Mouse (Mus musculus): Measurements from ENCODE around the gene Fam129c.

The Fam129c gene

DNA sequence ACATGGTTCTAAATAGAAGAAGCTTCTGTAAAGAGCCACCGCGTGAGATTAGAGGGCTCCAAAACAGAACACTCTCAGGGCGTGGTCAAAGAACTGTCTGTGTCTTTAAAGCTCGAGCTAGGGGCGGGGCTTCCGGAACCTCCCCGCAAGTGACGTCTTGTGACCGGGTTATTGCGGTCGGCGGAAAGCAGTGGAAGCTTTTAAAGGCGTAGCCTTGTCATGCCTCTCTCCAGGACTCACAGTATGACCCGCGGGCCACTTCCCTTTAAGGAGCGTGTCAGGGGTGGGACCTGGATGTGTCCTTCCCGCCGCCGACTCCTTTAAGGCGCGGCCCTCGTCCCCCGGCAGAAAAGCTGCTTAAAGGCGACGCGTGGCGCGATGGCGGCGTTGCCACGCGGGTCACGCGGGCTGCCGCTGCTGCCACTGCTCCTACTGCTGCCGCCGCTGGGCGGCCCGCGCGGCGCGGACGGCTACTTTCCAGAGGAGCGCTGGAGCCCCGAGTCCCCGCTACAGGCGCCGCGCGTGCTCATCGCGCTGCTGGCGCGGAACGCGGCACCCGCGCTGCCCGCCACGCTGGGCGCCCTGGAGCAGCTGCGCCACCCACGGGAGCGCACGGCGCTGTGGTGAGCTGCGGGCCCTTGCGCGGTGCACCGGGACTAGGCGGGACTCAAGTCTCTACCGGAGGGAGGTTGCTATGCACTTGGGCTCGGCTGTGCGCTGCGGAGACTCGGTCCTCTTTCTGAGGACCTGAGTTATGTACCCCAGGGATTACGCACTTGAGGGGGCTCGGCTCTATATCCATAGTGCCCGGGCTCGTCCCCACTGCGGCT, 13.6 kb downstream of the Fam129c start, which contains the start of gene Colgalt1:
Gene Colgalt1 (plus strand): TSS at position 177 of the 830 bp plus-strand sequence.
- peak; percentile 97 to 98 for DNase-seq (ENCODE audit: low spot score in 2 of 2)

DNA sequence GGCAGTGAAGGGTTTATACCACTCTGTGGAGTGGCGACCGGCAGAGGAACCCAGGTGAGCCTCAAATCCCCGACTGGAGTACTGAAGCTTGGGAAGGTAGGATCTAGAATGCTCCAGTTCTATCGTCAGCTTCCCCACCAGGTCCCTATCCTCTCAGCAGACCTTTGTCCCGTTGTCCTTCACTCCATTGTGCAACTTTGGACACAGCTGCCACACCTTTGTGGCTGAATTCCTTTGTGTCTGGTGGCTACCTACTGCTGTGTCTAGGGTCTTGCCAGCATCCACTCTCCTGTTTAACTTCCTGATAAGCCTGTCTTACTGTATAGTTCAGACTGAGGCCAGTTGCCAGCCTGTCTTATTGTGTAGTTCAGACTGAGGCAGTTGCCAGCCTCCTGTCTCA, 14.7 kb downstream of the Fam129c start:
- DNase-seq (ENCODE audit: low spot score in 2 of 2), result no peak

DNA sequence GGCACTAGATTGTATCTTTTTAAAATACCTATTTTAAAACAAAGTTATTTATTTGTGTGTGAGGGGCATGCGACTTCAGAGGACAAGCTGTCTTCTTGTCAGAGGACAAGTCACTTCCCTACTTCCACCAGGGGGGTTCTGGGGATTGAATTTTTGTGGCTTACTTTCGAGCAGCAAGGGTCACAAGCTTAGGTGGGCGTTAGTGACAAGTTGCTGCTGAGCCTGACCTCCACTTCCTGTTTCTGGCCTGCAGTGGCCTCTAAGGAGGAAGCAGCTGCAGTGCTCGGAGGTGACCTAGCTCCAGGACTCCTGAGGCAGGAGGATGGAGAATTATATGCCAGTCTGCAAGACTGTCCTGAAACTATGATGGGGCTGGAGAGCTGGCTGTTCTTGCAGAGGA, 16.0 kb downstream of the Fam129c start:
- DNase-seq (ENCODE audit: low spot score in 2 of 2), result no peak

DNA sequence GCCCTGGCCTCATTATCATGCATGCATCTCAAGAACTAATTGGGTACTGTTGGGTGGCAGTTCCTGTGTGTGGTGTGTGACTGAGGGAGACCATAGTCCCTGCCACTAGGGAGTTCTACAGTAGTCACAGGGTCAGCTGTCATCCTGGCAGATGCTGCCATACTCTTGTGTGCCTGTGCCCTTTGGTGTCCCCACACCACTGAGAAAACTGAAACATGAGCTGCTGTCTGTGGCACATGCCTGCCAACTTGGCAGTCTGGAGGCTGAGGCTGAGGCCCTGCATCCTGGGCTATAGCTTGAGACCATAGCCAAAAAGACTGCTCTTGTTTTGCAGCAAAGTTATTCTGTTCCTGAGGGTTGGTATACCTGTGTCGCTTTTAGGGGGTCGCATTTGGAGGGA, 22.3 kb downstream of the Fam129c start:
- DNase-seq (ENCODE audit: low spot score in 2 of 2), result no peak

DNA sequence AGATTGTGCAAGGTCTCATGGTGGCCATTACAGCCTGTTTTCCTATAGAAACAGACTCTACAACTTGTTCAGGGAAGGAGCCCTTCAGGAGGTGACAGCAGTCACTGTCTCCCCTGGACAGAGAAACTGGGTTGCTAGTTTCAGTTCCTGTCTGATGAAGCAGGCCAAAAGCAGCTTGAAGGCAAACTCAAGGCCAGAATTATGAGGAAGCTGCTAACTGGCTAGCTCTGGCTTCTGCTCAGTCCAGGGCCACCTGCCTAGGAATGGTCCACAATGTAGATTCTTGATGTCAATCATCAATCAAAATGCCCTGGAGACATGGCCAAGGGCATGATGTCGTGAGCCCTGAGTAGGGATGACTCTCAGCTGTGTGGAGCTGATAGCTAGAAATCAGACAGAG, 27.6 kb downstream of the Fam129c start:
- DNase-seq (ENCODE audit: low spot score in 2 of 2), result no peak

DNA sequence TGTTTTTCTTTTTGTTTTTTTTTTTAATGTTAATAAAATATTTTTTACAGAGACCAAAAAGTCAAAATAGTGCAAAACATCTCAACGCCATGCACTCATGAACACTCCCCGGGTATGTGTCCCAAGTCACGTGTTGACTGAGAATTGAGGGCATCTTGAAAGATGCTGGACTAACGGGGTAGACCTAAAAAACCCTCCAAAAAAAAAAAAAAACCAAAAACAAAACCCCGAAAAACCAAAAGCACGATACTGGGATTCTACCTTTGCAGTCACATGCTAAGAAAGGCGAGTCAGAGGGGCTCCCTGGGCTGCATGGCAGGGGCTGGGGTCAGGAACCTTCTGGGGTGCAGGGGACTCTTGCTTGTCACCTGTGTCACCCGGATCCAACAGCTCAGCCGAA, 29.3 kb downstream of the Fam129c start:
- DNase-seq (ENCODE audit: low spot score in 2 of 2), result no peak

DNA sequence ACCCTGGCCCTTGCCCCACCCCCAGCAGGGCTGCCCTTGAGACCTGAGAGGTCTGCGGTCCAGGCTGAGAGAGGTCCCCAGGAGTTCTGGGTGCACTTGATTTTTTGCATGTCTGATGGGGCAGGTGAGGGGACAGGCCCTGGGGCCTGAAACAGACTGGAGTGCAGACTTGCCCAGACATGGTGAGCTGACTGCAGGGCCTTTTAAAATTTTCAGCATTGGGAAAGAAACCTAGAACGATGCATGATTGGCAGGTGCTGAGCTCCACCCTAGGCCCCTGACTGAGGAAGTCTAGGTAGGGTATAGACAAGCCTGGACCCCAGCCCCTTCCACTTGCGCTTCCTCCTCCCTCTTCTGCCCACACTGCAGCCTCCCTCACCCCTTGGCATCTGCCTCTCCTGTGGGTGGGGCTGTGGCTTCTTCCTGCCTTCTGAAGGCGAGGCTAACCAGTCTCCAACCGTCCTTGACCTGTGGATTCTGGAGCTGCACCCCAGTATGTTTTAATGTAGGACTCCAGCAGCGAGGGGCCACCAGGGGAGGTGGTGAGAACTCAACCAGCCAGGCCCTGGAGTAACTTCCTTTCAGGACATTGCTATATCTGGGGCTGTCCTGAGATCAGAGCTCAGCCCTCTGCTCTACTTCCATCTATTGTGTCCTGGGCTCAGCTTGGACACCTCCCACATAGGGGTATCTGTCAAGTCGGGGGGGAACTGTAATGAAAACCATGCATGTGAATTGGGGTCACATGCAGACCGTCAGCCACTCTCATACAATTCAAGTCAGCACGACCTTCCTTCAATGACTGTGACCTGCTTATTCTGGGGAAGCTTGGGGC, 30.0 kb downstream of the Fam129c start:
- no peak for DNase-seq (ENCODE audit: low spot score in 2 of 2)

DNA sequence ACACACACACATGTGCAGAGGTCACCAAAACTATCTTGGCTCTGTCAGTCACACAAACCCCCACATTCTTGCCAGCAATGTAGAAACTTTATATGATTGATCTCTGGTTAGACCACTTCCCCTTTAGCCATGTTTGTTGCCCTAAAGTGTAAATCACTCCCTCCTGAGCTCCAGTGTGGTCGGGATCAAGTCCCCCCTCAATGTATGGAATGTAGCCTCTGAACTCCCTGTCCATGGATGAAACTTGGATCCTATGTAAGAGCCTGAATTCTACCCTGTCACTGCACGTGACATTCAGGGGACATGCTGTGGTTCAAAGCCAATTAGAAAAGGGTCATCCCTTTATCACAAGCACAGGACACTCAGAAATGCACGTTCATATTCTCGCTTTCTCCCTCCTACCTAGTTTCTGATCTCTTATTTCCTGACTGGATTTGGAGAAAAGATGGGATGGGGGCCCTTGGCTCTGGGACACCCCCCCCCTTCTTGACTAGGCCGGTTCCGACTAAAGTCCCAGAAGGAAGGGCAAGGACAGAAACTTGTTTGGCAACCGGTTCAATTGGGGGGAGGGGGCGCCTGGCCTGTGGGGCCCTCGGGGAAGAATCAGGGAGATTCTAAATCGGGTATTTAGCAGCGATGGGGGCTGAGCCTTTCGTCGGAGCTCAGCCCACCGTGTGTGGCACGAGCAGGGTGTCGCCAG, 31.1 kb downstream of the Fam129c start:
- DNase-seq (ENCODE audit: low spot score in 2 of 2), result no peak

DNA sequence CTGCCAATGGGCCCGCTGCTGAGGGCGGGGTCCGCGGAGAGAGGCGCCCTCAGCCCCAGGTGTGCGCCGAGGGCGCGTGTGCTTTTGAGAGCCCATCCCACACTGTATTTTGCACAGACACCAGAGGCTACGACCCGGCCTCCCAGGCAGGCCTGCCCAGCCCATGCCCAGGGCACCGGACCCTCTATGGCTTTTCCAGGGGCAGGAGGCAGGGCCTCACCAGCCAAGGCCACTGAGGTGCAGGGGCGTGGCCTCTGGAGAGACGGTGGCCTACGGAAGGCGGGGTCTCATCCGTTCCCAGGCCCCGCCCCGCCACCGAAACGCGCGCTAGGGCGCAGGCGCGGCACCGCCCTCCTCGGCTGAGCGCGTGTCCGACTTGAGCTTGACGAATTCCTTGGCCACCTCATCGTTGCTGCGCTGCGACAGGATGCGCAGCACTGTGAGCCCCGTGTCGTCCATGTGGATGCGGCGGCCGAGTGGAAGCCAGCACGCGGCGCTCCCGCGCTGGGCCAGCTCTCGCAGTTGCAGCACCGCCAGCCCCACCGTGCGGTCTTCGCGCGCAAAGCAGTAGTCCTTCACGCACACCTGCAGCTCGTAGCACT, 31.7 kb downstream of the Fam129c start:
- peak; percentile 80 to 92 for DNase-seq (ENCODE audit: low spot score in 2 of 2)

DNA sequence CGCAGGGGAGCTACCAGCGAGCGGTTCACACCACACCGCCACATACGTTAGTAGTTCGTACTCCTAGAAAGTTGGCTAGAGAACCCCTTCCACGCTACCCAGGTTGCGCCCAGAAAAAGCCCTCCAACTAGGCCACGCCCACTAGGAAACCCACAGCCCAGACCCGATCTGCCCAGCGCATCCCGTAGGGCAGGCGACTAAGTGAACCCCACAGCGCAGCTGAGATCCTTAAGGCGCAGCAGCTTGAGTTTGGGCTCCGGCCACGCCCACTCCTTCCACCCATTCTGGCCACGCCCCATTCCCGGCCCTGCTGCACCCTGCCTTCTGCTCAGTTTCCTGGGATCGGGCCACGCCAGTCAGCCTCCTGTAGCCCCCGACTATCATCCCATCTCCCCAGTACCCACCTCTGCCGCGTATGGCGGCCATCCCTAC, 32.3 kb downstream of the Fam129c start:
- DNase-seq (ENCODE audit: low spot score in 2 of 2), result no peak

DNA sequence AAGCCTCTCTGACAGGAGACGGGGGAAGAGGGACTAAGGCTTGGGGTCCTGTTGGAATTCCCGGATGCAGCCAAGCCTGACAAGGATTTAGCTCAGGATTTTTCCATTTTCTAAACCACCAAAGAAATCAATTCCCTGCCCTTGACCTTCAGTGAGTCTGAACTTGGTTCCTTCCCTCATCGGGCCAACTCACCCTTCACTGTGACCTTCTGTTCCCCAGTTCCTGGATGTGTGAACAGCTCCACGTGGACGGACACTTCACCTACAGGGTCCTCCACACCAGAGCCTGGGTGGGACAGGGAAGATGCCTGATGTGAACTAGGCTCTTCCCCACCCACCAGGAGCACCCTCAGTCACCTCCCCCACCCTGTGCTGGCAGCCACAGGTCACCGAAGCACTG, 33.3 kb downstream of the Fam129c start:
- DNase-seq (ENCODE audit: low spot score in 2 of 2), result no peak

DNA sequence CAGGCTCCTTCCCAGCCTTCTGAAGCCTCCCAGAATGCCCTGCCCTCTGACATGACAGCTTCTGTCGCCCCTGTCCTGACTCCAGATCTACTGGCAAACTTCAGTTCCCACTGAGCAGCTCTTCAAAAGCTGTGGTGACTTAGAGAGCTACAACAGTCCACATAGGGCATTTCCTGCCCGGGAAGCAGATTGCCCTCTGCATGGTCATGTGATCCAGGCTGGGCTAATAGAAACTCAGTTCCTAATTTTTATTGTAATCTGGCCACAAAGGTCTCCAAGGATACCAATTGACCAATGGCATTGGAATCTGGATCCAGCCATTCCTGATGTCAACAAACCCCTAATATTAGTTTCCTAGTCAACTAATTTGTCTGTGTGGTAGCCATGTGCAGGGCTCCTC, 34.4 kb downstream of the Fam129c start:
- DNase-seq (ENCODE audit: low spot score in 2 of 2), result no peak

DNA sequence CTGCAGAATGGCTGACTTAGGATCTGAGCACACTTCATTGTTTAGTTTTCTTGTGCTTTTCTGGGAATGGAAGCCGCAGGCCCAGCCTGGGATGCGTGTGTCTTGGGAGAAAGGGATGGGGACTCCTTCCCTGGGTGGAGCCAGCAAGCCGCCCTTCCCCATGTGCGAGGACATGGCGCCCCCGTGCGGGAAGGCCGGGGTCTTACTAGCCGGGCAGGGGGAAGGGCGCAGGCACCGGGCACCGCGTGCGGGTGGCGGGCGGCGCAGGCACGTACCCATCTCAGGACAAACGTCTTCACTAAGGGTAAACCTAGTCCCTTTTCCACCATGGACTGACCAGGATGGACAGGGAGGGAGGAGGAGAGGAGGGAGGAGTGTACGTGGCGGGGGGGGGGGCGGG, 35.7 kb downstream of the Fam129c start:
- DNase-seq (ENCODE audit: low spot score in 2 of 2), result no peak

DNA sequence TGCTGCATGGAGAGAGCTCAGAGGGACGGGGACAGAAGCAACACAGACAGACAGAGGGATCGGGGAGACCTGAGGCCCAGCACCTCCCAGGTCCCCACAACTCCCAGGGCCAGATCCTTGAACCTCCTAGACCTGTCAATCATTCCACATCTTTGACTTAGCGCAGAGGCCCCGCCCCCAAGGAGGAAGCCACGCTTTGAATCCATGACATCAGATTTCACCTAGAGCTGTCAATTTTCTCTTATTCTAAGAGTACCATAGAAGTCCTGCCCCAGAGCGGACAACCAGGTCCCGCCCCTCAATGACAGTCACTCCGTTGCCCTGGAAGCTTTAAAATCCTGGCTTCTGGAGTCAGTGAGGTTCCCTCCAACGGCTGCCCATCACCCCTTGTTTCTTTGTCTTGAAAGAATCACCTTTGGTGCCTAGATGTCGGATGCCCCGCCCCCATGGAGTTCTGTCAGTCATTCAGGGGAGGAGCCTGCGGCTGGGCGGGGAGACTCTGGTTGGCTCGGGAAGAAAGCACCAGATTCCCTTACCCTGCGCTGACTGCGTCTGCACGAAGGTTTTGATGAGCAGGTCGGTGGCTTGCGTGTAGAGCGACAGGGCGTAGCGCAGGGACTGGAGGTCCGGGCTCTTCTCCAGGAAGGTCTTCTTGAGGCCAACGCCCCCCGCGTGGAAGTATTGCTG, 36.7 kb downstream of the Fam129c start:
- no peak for DNase-seq (ENCODE audit: low spot score in 2 of 2)

DNA sequence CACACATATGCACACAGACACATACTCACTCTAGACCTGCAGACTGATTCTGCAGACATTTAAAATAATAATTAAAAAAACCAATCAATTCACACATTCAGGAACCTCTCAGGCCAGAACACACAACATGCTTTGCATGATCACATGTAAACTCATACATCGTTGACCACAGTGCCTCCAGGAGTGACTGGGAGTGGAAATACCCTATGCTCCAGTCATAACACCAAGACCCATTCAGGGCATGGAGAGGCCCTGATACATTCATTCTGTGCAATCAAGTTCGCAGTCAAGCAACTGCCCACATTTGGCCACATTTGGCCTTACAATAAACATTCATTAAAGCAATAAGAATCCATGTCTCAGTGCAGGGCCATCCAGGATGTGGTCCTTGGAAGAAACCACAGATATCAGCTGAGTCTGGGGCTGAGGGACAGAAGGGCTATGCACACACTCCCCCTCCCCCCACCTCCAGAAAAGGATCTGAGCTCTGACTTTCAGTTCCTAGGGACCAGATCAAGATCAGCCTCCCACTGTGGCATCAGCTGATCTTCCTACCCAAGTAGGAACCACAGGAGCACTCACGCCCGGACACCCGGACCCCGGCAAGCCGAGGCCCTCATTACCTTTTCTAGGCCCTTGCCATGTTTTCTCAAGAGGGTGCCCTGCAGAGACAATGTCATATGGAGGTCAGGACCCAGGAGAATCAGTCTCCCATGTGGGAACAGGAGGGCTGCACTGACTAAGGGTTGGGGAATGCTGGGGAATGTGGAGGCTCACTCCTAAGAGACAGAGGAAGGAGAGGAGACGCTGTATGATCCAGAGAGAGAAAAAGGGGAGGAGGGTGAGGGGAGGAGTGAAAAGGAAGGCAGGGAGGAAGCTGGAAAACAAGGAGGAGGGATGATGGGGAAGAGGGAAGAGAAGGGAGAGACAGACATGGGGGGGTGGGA, 40.0 kb downstream of the Fam129c start:
- no peak for DNase-seq (ENCODE audit: low spot score in 2 of 2)

DNA sequence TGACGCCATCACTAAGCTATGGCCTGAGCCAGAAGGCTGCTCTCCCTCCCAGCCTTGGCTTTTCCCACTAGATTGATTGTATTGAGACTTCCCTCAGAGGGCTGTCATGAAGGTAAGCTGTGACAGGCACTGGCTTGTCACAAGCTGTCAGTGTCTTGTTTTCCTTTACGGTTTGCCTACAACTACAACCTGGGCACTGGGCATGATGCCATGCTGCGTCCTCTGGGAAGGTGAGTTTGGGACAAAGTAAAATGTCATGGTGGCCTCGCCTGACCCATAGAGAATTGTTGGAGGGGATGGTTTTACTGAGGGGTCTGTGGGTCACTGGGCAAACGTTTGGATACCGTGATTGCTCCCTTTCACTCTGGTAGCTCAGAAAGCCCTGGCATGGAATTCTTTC, 40.9 kb downstream of the Fam129c start:
- DNase-seq (ENCODE audit: low spot score in 2 of 2), result no peak

DNA sequence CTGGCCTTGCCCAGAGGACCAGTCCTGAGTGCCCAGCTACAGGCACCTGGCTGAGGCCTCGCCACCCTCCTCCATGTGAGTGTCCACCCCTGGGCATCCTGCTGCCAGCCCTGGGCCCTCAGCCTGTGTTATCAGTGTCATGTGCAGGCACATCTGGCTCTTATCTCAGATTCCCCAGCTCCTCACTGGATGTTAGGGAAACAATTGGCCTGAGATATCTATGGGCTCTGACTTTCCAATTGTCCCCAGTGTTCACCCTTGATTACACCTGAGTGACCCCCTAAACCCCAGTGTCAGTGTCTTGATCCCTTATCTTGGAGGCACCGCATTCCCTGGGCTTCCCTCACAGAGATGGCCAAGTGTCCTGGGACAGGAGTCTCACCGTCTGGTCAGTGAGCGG, 41.9 kb downstream of the Fam129c start:
- no peak for DNase-seq (ENCODE audit: low spot score in 2 of 2)

DNA sequence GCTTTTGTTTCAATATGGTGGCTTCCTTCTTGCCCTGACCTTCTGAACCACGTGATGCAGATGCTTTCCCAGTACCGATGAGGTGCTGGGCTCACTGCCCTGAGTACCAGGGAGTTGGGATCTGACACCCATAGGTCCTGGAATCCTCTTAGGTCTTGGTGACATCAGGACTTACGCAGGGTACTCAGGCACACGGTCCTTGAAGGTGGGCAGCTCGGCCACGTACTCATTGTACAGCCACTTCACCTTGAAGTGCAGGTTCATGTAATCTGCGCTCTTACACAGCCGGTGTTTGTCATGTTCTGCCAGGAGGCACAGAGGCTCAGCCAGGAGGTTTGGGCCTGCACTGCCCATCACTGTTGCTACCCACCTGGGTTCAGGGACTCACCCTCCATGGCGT, 48.1 kb downstream of the Fam129c start:
- DNase-seq (ENCODE audit: low spot score in 2 of 2), result no peak

DNA sequence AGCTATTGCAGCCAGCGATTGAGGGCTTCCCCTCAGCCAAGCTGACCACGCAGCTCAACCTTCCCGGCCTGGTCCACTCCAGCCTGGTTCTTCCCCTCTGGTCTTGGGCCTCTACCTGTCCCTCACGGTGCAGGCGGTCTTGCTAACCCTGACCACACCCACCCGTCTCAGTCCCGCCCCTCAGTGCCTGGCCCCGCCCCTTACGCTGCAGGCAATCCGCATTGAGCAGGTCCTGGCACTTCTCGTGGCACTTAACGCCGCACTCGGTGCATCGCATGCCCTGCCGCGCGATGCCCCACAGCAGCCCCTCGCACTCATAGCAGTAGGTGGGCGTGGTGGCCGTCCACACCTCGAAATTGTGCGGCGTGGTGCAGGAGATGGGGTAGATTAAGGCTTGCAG, 57.2 kb downstream of the Fam129c start:
- DNase-seq (ENCODE audit: low spot score in 2 of 2), result no peak
